Mouse (Mus musculus) gastrocnemius, postnatal 4 days (tissue): ENCODE results near the gene Myadml2. TPM values are rescaled to one million over a fixed set of nuclear protein-coding genes. Genes with fewer than 3 reads are reported as not detected.

Source experiments
- DNase-seq, 2 experiments: peaks; one replicate each; pipeline ENCODE4 v3.0.0; 2021 to 2022; ENCODE audit warnings: low spot score in 2 of 2, mixed read lengths in 2 of 2
- total RNA-seq, 2 experiments: library from RNA; stranded (reverse); gene quantifications; 2 replicates each; pipeline ENCODE4 v1.2.3; 2021

The Myadml2 gene
- total RNA-seq, 2 experiments from 2014 or later = 81.2 to 83.4 TPM

GRCm38 (mm10) chr11:120662759-120663158 is 14.8 kb upstream of the Myadml2 start:
- DNase-seq = no peak

DNA sequence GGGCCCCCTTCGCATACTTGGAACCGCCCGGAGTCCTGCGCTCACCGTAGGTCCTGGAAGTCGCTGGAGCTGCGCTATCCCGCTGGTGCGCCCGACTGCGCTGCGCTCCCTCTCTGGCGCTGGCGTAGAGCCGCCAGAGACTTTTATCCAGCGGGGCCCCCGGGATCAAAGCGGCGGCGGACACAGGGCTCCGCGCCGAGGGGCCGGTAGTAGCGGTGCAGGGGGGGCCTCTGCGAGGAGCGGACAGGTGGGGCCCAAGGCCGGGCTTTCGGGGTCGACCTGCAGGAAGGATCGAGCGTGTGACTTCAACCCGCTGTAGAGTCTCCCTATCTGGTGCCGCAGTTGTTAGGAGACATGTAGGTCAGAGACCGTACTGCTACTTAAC is 13.1 kb upstream of the Myadml2 start, which contains the start of gene Notum:
Gene Notum (minus strand): TSS at position 100 of the 385 bp plus-strand sequence.
- DNase-seq = no peak

- DNase-seq = no peak
These were observed 12.5 kb upstream of the Myadml2 start for GRCm38 (mm10) chr11:120660301-120661075.

GRCm38 (mm10) chr11:120659509-120660300 is 11.7 kb upstream of the Myadml2 start:
- DNase-seq = no peak

- peak in 1 of 2 experiments; percentile 81 for DNase-seq
These were observed 11.0 kb upstream of the Myadml2 start for GRCm38 (mm10) chr11:120658876-120659410.

DNA sequence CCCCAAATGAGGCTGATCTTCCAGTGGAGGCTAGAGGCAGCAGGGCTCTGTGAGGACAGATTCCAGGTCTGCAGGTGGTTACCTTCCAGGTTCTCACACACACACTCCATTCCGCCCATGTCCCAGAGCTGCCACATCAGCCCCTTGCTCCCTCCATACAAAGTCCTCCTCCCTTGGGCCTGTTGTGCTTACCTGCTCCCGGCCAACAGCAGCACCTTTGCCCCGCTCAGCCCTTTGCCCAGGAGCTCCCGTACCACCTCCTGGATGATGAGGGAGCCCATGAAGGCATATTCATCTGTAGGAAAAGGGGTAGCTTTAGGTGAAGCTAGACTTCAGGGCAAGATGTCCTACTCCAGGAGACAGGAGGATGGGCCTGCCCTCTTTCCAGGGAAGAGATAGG is 9.3 kb upstream of the Myadml2 start:
- no peak for DNase-seq

- no peak for DNase-seq
These were observed 6.8 kb upstream of the Myadml2 start for GRCm38 (mm10) chr11:120654741-120655140.

DNA sequence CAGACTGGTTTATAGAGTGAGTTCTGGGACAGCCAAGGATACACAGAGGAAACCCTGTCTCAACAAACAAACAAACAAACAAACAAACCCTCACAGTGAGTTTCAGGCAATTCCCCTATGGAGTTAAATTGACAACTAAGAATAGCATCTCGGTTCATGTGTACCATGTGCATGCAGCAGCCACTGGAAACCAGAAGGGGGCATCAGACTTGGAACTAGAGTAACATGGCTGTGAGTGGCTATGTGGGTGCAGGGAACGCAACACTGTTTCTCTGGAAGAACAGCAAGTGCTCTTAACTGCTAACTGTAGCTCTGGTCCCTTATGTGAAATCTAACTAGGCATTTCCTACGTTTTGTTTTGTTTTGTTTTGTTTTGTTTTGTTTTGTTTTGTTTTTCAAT is 3.9 kb upstream of the Myadml2 start:
- no peak for DNase-seq

DNA sequence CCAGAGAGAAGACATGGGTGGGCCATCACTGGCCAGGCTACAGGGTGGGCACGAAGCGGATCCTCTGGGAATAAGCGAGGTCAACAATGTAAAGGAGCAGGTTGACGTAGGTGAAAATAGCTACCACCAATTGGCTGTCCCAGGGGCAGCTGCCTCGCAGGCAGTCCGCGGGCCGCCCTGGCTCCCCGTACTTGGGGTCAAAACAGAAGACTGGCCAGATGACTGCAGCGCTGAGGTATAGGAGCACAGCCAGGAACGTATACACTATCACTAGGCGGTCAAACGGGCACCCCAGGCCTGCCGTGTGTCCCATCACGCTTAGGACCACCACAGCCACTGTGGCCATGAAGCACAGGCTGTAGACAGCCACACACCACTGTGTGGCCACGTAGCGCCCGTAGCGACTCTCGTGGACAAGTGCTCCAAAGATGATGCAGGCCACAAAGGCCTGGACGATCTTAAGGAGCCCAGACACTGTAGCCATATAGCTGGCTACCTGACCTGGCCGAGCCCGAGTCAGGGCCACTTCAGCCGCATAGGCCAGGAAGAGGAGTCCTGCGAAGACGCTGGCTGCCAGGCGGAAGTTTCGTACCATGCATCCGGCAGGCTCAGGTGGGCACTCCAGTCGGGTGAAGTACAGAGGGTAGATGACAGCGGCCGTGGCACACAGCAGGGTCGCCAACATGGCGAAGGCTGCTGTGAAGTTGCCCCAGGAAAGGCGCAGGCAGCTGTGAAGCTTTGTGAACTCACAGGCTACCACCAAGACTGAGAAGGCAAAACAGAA is 719 bp downstream of the Myadml2 start:
- DNase-seq = no peak

GRCm38 (mm10) chr11:120643601-120643987 is 4.4 kb downstream of the Myadml2 start, which contains the start of gene Pycr1:
Gene Pycr1 (minus strand): TSS chr11:120643769.
- peak; percentile 85 to 93 for DNase-seq

- DNase-seq = peak in 1 of 2 experiments; percentile 26
These were observed 4.9 kb downstream of the Myadml2 start for GRCm38 (mm10) chr11:120642939-120643600.

DNA sequence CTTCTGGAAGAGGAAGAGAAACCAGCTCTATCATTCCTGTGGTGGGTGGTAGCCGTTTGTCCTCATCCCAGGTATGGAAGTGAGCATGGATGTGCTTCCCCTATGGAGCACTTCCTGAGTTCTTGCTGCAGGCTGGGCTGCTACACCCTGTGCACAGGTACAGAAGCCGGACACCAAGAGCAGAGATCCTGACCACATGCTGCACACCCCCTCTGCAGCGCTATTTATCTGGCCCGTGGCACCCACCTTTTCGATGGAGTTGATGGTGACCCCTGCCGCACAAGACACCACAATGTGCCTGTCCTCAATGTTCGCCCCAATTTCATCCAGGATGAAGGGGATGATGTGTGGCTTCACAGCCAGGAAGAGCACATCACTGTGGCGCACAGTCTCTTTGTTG is 6.1 kb downstream of the Myadml2 start:
- DNase-seq = no peak

- no peak for DNase-seq
These were observed 6.7 kb downstream of the Myadml2 start for GRCm38 (mm10) chr11:120641255-120641654.

DNA sequence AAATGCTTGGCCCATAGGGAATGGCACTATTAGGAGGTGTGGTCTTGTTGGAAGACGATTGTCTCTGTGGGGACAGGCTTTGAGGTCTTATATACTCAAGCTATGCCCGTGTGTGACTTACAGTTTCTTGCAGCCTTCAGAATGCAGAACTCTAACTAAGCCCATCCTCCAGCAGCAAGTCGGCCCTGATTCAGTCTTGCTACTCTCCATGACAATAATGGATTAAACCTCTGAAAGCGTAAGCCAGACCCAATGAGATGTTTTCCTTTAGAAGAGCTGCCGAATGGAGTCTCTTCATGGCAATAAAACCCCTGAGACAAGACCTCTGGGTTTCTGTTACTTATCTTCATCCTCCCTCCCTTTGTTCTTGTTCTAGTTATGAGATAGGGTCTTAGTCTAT is 13.1 kb downstream of the Myadml2 start:
- no peak for DNase-seq

- DNase-seq = peak; percentile 87 to 91
These were observed 14.2 kb downstream of the Myadml2 start, which contains the start of gene Mafg for GRCm38 (mm10) chr11:120633520-120634343. Gene Mafg (minus strand): TSS chr11:120633600.

GRCm38 (mm10) chr11:120632559-120633519 is 15.1 kb downstream of the Myadml2 start:
- peak; percentile 52 to 76 for DNase-seq

DNA sequence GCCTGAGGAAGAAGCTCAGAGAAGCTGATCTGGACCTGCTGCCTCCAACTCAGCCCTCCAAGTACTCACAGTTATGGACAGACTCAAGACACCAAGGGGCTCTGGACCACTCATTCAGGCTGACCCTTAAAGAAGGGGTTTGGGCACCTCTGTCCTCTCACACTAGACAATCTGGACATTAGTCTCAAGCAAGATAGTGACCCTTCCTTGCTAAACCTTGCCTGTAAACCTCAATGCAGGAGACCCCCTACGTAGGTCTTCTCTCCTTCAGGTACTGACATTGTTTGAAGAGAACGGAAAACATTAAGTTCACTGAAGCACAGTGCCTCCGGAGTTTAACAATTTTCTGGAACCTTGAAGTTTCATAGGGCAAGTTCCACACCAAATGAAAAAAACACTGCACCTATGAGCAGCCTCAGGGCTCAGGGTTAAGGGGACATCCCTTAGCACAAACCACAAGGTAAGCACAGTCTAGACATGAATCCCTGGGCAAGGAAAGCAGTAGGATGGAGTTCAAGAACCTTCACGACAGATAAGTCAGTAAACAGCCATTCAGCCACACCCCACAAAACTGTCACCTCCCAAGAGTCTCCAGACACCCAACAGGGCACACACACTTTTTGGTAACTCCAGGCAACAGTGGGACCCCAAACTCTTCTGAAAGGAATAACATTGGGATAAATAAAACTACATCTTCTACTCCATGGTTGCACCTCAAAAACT is 16.1 kb downstream of the Myadml2 start:
- peak in 1 of 2 experiments; percentile 7 for DNase-seq
